Mouse (Mus musculus): Measurements from ENCODE around the gene Cyp2s1.

DNA sequence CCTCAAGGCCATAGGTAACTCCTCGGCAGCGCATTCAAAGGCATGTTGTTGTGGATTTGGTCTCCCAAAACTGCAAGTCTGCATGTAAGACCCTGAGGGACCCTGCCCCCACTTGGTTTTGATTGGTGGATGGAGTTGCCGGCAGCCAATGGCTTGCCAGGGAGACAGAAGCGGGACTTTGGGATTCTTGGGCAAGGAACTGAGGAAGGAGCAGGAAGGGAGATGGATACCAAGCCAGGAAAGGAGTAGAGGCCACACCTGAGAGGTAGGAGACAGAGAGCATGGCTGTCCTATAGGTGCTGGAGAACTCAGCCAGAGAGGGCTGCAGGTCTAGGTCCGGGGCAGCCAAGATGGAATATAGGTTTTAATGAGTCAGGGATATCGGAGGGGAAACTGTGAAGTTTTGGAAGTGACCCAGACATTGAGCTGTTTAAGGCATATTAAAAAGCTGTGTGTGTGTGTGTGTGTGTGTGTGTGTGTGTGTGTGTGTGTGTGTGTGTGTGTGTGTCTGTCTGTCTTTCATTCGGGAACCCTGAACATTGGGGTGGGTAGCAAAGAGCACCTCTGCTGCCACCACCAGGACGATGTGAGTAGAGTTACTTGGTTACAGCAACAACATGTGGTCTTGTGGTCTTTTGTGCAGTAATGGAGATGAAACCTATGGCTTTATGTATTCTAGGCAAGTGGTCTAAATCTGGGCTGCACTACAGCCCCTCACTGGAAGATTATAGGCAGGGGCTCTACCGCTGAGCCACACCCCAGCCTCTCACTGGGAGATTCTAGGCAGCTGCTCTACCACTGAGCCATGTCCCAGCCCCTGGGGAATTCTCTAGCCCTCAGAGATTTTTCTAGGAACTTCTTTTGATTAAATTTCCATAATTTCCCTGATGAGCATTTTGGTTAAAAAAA lies 43.5 kb upstream of the Cyp2s1 start:
- peak; percentile 49; the same call in 1 of the 2 replicates for TF ChIP-seq CTCF (conservative IDR thresholded peaks at IDR 0.05; ENCODE audit: insufficient read depth, insufficient read length, low read depth, low read length)
- TF ChIP-seq POLR2A (IDR thresholded peaks at IDR 0.05; ENCODE audit: low read depth, low read length), result no peak
